Mouse (Mus musculus): ENCODE measurements around the gene Hivep2.

DNA sequence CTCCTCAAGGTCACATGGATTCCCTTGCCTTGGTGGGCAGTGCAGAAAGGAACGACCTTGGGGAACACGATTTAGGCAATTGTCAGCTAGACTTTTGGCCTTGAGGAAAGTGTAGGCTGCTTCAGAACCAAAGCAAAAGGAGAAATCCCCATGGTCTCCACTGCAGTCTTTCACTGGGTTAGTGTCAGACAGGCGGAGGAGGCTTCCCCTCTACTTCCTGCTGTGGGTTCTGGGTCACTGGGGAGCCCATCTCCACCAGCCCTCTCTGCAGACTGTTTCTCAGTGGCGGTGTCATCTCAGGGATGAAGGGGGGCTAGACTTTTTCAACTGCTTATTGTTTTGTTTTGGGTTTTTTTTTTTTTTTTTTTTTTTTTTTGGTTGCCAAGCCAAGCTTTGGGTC, 79.9 kb downstream of the Hivep2 start:
- TF ChIP-seq CHD2 (IDR thresholded peaks at IDR 0.05; ENCODE audit: low read depth, low read length), result no peak
- TF ChIP-seq HCFC1 (IDR thresholded peaks at IDR 0.05; ENCODE audit: borderline replicate concordance, insufficient read depth, low read length), result no peak

All from ES-E14 (cell line).